Mouse (Mus musculus): Measurements from ENCODE around the gene Lrrc28. TPM values are rescaled to one million over a fixed set of nuclear protein-coding genes. Genes with fewer than 3 reads are reported as not detected.

The Lrrc28 gene
- total and polyA plus RNA-seq, 3 experiments = 14.1 to 20.5 (median 16.4) TPM

DNA sequence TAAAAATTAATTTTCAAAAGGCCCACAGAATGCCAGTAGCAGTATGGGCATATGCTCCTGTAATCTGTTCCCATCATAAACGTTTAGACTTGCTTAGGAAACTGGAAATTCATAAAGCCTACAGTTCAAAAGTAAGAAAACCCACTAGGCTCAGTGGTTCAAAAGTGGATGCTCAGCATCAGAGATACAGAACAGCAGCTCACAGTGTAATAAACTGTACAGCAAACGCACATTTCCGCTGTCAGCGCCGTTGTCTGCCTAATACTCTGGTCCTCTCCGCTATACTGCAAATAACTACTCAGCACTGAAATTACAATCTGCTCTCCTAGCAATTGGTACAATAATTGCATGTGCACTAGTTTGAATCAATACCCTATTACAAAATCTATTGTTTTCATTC, 67.0 kb downstream of the Lrrc28 start:
- intact Hi-C loops (cut with DNase I) = no loop called here

DNA sequence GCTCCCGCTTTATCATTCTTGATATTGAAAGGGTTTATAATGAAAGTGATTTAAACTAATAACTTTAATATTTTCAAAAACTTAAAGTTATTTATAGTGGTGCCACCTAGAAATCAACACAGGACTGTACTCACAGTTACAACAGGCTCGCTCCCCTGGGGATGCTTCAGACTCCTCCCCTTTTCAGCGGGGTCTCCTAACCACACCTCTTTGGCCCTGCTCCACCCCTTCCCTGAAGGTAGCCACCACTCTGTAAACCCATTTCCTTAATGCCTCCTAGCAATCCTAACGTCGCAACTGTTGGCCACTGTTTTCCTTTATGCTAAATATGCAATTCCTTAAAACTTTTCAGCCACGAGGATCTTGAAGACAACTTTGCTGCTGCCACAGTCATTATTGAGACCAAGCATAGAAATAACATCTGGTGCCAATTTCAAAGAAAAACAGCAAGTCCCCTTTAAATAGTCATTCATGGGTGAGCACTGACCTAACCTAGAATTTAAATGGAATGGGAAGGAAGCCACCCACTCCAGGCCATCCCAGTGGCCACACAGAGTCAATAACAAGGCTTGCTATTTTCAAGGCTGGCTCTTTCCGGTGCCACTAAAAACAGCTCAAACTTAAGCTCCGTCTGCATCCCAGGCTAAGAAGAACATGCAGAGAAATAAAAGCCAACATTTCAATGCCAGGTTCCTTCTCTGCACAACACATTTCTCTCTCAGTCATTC, 78.4 kb downstream of the Lrrc28 start:
- H3K27ac ChIP-seq = peak overlapping the region; percentile 72
- intact Hi-C loops (cut with DNase I) = no loop called here

More for the DNA sequence above, 67.0 kb downstream of the Lrrc28 start:
- TF ChIP-seq CTCF (IDR thresholded peaks at IDR 0.05) = no peak
- TF ChIP-seq EP300 (IDR thresholded peaks at IDR 0.05; ENCODE audit: insufficient read depth, low read depth, low read length) = no peak
- no peak for TF ChIP-seq POLR2A (IDR thresholded peaks at IDR 0.05; ENCODE audit: insufficient read depth, low read depth, low read length)
- WGBS = 89% methylated on average over 6 of the region's 6 CpGs
- H3K27me3 ChIP-seq (ENCODE audit: control insufficient read depth, insufficient read depth, low read length) = no peaks in the 10 kb centered on the region
- no peaks in the 10 kb centered on the region for H3K36me3 ChIP-seq (ENCODE audit: control insufficient read depth, insufficient read depth, low read length)
- H3K4me3 ChIP-seq = no peak overlapping the region
- H3K9ac ChIP-seq (ENCODE audit: low read depth, low read length) = no peak overlapping the region
- H3K27ac ChIP-seq = no peak overlapping the region
- no peak for DNase-seq
- no peaks in the 10 kb centered on the region; the same call in 1 of the 2 replicates for H3K79me2 ChIP-seq (replicated peaks; ENCODE audit: control insufficient read depth, insufficient read depth, low read length)
- H3K4me1 ChIP-seq (ENCODE audit: control insufficient read depth, insufficient read depth, low read length) = no peaks in the 10 kb centered on the region

DNA sequence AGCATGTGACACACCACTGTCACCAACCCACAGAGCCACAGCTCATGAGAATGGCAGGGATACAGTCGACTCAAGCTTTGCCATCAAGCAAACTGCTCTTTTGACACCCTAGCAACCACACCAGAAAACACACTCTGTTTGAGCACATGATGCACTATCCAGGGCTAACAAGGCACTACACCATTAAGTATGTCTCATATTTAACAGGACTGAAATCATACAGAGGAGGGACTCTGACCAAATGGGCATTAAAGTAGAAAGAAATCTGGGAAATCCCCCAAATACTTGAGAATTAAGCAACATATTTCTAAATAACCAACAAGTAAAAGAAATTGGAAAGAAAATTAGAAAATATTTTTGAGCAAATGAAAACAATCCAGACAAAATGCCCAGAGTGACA, 79.9 kb downstream of the Lrrc28 start:
- no peak for DNase-seq
- intact Hi-C loops (cut with DNase I) = no loop called here
- TF ChIP-seq POLR2A (IDR thresholded peaks at IDR 0.05; ENCODE audit: insufficient read depth, low read depth, low read length) = no peak
- TF ChIP-seq CTCF (IDR thresholded peaks at IDR 0.05) = no peak
- TF ChIP-seq EP300 (IDR thresholded peaks at IDR 0.05; ENCODE audit: insufficient read depth, low read depth, low read length) = no peak
- H3K4me1 ChIP-seq (ENCODE audit: control insufficient read depth, insufficient read depth, low read length) = peaks cover 17% of the 10 kb centered on the region
- no peak overlapping the region for H3K4me3 ChIP-seq
- H3K36me3 ChIP-seq (ENCODE audit: control insufficient read depth, insufficient read depth, low read length) = peaks cover 11% of the 10 kb centered on the region
- H3K27me3 ChIP-seq (ENCODE audit: control insufficient read depth, insufficient read depth, low read length) = no peaks in the 10 kb centered on the region
- 53% methylated on average over 1 of the region's 1 CpGs for WGBS
- no peaks in the 10 kb centered on the region; the same call in none of the 2 replicates for H3K79me2 ChIP-seq (replicated peaks; ENCODE audit: control insufficient read depth, insufficient read depth, low read length)
- no peak overlapping the region; the same call in 1 of the 2 replicates for H3K27ac ChIP-seq
- H3K9ac ChIP-seq (ENCODE audit: low read depth, low read length) = no peak overlapping the region

More for the DNA sequence above, 78.4 kb downstream of the Lrrc28 start:
- no peak overlapping the region for H3K9ac ChIP-seq (ENCODE audit: low read depth, low read length)
- TF ChIP-seq EP300 (IDR thresholded peaks at IDR 0.05; ENCODE audit: insufficient read depth, low read depth, low read length) (no peak), CTCF (IDR thresholded peaks at IDR 0.05) (peak; percentile 13; the same call in 1 of the 2 replicates)
- no peak overlapping the region for H3K4me3 ChIP-seq
- peaks cover 11% of the 10 kb centered on the region for H3K36me3 ChIP-seq (ENCODE audit: control insufficient read depth, insufficient read depth, low read length)
- H3K27me3 ChIP-seq (ENCODE audit: control insufficient read depth, insufficient read depth, low read length) = no peaks in the 10 kb centered on the region
- 43% methylated on average over 8 of the region's 8 CpGs for WGBS
- no peaks in the 10 kb centered on the region; the same call in none of the 2 replicates for H3K79me2 ChIP-seq (replicated peaks; ENCODE audit: control insufficient read depth, insufficient read depth, low read length)
- DNase-seq = peak; percentile 43 to 52
- peaks cover 17% of the 10 kb centered on the region for H3K4me1 ChIP-seq (ENCODE audit: control insufficient read depth, insufficient read depth, low read length)

- Histone ChIP-seq H3K27me3 (ENCODE audit: control insufficient read depth, insufficient read depth, low read length) (no peaks in the 10 kb centered on the region), H3K9ac (ENCODE audit: low read depth, low read length) (peak overlapping the region; percentile 21)
These were observed 82.9 kb downstream of the Lrrc28 start for GRCm38 (mm10) chr7:67562176-67562575.

GRCm38 (mm10) chr7:67559486-67559885, 85.6 kb downstream of the Lrrc28 start:
- Histone ChIP-seq H3K27me3 (ENCODE audit: control insufficient read depth, insufficient read depth, low read length) (no peaks in the 10 kb centered on the region), H3K79me2 (replicated peaks; ENCODE audit: control insufficient read depth, insufficient read depth, low read length) (no peaks in the 10 kb centered on the region; the same call in 1 of the 2 replicates), H3K27ac (no peak overlapping the region), H3K36me3 (ENCODE audit: control insufficient read depth, insufficient read depth, low read length) (peaks cover 8% of the 10 kb centered on the region), H3K4me3 (no peak overlapping the region), H3K4me1 (ENCODE audit: control insufficient read depth, insufficient read depth, low read length) (peaks cover 12% of the 10 kb centered on the region), H3K9ac (ENCODE audit: low read depth, low read length) (no peak overlapping the region)
- WGBS = 45% methylated on average over 7 of the region's 7 CpGs
- DNase-seq = no peak
- TF ChIP-seq CTCF (IDR thresholded peaks at IDR 0.05) (no peak), EP300 (IDR thresholded peaks at IDR 0.05; ENCODE audit: insufficient read depth, low read depth, low read length) (no peak), POLR2A (IDR thresholded peaks at IDR 0.05; ENCODE audit: insufficient read depth, low read depth, low read length) (no peak)
- intact Hi-C loops (cut with DNase I) = no loop called here

More at GRCm38 (mm10) chr7:67562176-67562575, 82.9 kb downstream of the Lrrc28 start:
- H3K4me3 ChIP-seq = peak overlapping the region; percentile 31; the same call in 1 of the 2 replicates
- peaks cover 11% of the 10 kb centered on the region for H3K36me3 ChIP-seq (ENCODE audit: control insufficient read depth, insufficient read depth, low read length)
- peaks cover 15% of the 10 kb centered on the region for H3K4me1 ChIP-seq (ENCODE audit: control insufficient read depth, insufficient read depth, low read length)
- WGBS = 11% methylated on average over 12 of the region's 12 CpGs
- peak; percentile 89; the same call in 1 of the 2 replicates for TF ChIP-seq EP300 (IDR thresholded peaks at IDR 0.05; ENCODE audit: insufficient read depth, low read depth, low read length)
- TF ChIP-seq CTCF (IDR thresholded peaks at IDR 0.05) = no peak
- intact Hi-C loops (cut with DNase I) = loop anchor here (2.0 to 5.0 kb wide), 3 partner anchors 51 to 190 kb away; partner anchors contain the start of gene Mef2a
- H3K27ac ChIP-seq = peak overlapping the region; percentile 88
- no peaks in the 10 kb centered on the region; the same call in 1 of the 2 replicates for H3K79me2 ChIP-seq (replicated peaks; ENCODE audit: control insufficient read depth, insufficient read depth, low read length)
- peak; percentile 77 to 82 for DNase-seq

DNA sequence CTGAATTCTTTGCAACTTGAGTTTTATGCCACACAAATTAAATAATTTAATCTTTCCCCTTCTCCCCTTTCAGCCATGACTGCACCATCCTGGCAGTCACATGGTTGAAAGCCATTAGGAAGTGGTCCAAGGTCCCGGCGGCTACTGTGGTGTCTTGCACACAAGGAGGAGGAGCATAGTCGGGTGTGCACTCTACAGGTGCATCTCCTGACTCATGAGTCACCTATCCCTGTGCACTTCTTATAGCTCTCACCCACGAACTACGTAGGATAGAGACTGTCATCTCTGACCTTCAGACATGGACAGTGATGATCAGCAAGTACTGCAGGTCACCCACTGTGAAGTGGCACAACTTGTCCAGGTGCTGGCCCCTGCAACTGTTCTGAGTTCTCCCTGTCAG, 86.8 kb downstream of the Lrrc28 start:
- H3K27ac ChIP-seq = no peak overlapping the region
- intact Hi-C loops (cut with DNase I) = no loop called here
- peaks cover 12% of the 10 kb centered on the region for H3K4me1 ChIP-seq (ENCODE audit: control insufficient read depth, insufficient read depth, low read length)
- no peaks in the 10 kb centered on the region for H3K79me2 ChIP-seq (replicated peaks; ENCODE audit: control insufficient read depth, insufficient read depth, low read length)
- TF ChIP-seq POLR2A (IDR thresholded peaks at IDR 0.05; ENCODE audit: insufficient read depth, low read depth, low read length) = no peak
- TF ChIP-seq CTCF (IDR thresholded peaks at IDR 0.05) = no peak
- no peak for TF ChIP-seq EP300 (IDR thresholded peaks at IDR 0.05; ENCODE audit: insufficient read depth, low read depth, low read length)
- H3K27me3 ChIP-seq (ENCODE audit: control insufficient read depth, insufficient read depth, low read length) = no peaks in the 10 kb centered on the region
- no peak overlapping the region for H3K9ac ChIP-seq (ENCODE audit: low read depth, low read length)
- H3K4me3 ChIP-seq = no peak overlapping the region
- H3K36me3 ChIP-seq (ENCODE audit: control insufficient read depth, insufficient read depth, low read length) = peaks cover 8% of the 10 kb centered on the region
- DNase-seq = no peak
- WGBS = 73% methylated on average over 5 of the region's 5 CpGs
